Mouse (Mus musculus): ENCODE data around the gene Pkdcc. TPM values are rescaled to one million over a fixed set of nuclear protein-coding genes. Genes with fewer than 3 reads are reported as not detected.

Gene Pkdcc
- polyA plus RNA-seq, 1 experiment from 2014 or later, result 2.8 TPM

Other genes with a start within 250 kb of the Pkdcc start
- gene Eml4, start 135.6 kb downstream of the Pkdcc start, polyA plus RNA-seq (2015; fragmentation: Nextera tagmentation; extraction: Ambion mirVana), result 4.4 and 5.8 TPM in 2 replicates